Mouse (Mus musculus) Muller cell, postnatal 12 days (primary cell): Measurements from ENCODE around the gene Carmil1.

Experiments
- DNase-seq: peaks from one replicate; pipeline ENCODE4 v3.0.0-alpha.2; 2015; ENCODE audit errors: inconsistent ontology term

Carmil1 gene

DNA sequence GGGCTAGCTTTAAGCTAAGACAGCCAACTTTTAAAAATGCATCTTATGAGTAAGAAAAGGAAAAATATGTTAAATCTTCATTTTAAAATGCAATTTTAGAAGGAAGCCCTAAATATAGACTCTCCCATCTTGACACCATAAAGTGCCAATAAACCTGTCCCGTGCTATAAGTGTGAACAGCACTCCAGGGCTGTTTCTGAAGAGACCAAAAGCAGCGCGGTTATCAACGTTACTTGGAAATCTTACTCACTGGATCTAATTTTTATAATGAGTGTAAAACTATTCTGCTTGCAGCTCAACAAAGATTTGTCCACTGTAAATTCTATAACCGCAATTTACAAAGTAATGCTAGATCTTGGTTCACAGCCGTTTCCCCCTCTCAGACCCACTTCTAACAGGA is 232.0 kb downstream of the Carmil1 start:
- DNase-seq, result no peak

GRCm38 (mm10) chr13:24045271-24045670 is 235.3 kb downstream of the Carmil1 start:
- DNase-seq, result no peak

DNA sequence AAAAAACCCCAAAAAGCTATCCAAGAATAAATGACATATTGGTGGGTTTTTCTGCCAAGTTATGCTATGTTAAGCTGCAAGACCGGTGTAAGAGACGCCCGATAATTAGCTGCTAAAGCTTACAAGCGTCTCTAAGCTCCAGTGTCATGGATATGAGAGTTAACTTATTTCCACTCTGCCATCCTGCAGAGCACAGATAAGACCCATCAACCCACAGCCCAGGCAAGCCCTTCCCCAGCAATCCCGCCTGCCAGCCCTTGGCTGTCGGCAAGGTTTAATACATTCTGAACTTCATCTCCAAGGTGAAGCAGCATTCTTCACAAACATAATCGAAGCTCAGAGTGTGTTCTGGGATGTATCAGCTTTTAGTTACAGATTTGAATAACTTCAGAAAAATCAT is 240.4 kb downstream of the Carmil1 start:
- DNase-seq, result no peak

GRCm38 (mm10) chr13:24037502-24037901 is 243.1 kb downstream of the Carmil1 start:
- no peak for DNase-seq

DNA sequence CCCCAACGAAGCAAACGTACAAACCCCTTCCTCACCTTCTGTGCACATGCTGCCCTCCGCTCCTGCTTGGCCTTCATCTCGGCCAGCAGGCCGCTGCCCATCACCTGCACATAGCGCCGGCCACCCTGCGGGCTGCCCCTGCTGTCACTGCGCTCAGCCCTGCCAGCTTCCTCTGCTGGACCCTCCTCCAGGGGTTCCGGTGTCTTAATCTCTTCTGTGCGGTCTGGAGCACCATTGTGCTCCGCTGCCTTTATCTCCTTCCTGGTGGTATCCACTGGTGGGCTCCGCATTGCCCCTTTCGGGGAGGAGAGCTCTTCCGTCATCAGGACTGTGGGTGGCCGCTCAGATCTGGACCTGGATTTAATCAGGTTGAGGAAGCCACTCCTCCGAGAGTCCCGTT is 244.4 kb downstream of the Carmil1 start:
- DNase-seq, result no peak

DNA sequence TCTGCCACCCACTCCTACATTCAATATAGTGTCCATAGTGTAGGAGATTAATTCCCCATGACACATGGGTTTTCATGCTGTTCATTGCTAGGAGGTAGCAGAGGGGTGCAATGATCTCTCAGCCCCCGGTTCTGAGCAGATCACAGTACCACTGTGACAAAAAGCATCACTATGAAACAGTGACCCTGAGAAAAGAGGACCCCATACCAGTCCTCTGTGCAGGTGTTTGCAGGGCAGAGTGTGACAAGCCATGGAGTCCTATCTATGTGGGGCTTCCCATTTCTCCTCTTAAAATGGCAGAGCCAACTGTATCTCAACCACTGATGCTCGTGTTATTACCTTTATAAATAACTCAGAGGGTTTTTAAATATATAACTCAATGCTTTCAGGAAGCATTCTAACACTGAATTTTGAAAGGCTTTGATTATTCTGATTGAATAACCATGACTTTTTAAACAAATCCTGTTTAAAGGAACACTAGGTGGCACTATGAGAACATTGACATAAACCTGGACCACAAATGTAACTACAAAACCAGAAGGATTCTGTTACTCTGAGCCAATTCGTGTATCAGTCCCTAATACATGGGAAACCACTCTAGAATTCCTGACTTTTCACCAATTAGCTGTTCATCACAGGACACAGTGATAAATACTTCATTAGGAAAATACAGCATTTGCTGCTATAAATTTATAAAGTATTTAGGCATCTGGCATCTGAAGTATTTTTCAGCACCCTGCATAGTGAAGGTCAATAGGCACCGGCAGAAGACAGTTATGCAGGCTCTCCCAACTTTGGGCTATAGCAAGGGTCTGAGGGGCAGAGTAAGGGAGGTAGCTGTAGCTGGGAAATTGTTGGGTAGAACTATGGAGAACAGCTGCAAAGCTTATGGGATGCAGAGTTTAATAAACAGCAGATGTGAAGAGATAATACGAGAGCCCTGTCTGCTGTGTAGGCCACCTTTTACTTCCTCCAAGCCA is 253.1 kb downstream of the Carmil1 start:
- DNase-seq, result peak; percentile 37

DNA sequence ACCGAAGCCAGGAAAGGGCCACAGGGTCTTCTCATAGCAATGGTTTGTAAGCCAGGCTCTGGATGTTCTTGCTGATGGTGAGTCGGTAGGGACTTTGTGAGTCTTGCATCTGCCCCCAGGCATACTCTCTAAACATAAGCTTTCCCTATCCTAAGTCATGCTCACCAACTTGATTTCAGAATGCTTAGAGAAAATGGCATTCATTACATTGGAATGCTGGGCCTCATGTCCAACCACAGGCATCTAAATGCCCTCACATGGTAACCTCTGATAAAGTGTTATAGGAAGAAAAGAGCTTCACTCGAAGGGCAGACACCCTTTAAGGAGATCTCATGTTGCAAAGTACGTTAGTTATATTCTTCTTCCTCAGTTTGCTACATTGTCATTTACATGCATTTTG is 262.1 kb downstream of the Carmil1 start:
- DNase-seq, result peak; percentile 46

DNA sequence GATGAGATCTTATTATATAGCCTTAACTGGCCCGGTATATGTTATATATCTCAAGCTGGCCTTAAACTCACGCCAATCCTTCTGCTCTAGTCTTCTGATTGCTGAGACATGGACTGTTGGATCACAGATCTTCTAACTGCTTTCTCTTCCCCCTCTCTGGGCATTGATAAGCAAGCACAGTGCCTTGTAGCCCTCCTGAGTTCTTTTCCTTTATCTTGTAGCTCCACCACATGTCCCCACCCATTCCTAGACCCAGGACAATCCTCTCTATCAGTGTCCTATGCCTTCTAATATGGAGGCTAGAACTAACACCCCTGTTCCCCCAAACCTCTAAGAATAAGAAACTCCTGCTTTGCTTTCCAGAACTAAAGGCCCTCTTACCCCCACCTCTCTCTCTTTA is 275.1 kb downstream of the Carmil1 start:
- DNase-seq, result no peak

DNA sequence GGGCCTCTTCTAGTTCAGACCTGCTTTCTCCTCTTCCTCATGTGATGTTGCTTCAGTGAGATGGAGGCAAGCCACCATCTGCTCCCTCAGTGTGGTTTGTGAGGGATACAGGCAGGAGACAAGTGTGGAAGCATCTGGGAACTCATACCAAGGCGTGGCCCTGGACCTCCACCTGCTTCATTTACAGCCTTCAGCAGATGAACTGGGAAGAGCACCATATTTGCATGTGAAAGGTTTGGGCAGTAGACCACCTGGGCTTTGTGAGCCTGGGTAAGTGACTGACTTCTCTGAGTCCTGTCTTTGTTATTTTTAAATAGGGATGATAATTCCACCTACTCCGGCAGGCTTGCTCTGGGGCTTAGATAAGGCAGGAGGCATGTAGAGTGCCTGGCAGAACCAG is 278.8 kb downstream of the Carmil1 start:
- DNase-seq, result no peak

DNA sequence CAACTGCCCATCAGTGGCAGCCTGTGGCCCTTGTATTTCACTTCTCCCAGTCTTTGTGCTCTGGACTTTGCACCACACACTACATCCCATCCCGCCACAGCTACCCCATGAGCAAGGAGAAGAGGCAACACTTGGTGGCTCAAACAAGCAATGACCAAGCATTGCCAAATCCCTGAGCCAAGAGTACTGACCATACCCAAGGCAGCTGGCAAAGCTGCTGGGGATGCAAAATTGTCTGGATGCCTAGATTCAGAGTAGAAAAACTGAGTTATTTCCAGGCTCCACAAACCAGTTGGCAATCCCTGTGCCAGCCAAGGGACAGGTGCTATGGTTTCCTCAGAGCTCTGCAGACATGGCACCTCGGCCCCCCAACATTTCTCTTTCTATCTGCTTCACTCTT is 279.5 kb downstream of the Carmil1 start:
- no peak for DNase-seq

DNA sequence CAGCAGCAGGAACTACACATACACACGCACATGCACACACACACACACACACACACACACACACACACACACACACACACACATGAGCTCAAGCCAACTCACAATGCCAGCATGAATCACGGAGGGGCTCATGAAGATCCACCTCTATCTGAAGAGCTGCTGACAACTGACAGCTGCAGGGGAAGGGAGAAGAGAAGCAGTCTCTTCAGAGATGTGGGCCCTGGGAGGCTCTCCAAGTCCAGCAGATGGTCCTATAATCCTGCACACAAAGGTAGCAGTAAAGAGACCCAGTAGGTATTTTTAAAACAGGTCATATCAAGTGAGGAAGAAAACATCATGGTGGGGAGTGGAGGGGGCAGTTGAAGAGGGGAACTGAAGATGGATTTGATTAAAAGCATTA is 281.8 kb downstream of the Carmil1 start:
- no peak for DNase-seq

DNA sequence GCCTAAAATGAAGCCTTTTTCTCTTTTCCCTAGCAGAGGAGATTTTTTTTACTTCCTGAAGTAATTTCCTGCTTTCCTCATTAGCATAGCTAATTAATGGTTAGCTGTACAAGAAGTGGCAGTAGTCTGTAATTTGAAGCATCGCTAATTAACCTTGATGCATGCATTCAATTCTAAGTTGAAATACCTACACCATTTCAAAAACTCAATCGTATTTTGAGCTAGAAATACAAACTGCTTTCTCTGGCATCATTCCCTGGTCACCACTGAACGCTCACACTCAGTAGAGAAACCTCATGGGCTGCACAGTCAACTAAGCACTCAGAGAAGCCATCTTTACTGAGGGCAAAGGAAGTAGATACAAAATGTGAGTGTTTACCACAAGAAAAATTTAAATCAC is 285.8 kb downstream of the Carmil1 start:
- no peak for DNase-seq

- DNase-seq, result no peak
Measured at GRCm38 (mm10) chr13:23994024-23994423, 286.6 kb downstream of the Carmil1 start.

DNA sequence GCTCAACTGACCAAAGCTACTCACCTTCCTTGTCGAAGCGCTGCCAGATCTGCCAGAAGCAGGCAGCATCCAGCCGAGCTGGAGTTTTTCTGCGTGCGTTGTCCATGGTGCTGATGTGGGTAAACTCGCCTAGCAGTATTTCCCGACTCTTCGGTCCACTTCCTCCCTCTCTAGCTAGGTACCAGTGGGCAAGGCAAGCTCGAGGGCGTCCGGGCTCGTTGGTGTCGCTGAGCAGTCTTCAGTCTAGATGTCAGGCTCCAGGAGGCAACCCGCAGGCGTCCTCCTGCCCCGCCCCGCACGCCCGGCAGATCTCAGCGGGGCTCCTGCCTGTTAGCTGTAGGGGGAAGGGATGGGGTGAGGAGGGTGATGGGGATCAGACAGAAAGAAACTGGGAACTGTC is 289.7 kb downstream of the Carmil1 start, which contains the start of gene Scgn:
Gene Scgn, minus strand, starts transcription at position 287 of the 400 bp plus-strand sequence.
- DNase-seq, result peak; percentile 44

GRCm38 (mm10) chr13:23990451-23990850 is 290.1 kb downstream of the Carmil1 start:
- DNase-seq, result no peak

DNA sequence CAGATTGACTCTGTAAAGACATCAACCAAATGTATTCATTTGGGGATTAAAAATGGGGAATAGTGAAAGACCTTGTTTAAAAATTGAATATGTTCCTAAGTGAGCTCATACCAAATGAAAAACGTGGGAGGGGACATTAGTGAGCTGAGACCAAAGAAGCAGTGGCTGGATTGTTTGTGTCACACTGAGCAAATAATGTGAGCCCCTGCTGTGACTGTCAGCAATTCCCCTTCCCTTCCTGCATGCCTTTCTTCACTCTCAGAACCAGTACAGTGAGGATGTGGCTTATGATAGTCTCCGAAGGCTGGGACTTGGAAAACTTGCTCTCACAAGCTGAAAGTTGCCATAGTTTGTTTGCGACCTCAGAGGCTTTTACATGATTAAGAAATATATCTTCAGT is 295.5 kb downstream of the Carmil1 start:
- DNase-seq, result peak; percentile 48

DNA sequence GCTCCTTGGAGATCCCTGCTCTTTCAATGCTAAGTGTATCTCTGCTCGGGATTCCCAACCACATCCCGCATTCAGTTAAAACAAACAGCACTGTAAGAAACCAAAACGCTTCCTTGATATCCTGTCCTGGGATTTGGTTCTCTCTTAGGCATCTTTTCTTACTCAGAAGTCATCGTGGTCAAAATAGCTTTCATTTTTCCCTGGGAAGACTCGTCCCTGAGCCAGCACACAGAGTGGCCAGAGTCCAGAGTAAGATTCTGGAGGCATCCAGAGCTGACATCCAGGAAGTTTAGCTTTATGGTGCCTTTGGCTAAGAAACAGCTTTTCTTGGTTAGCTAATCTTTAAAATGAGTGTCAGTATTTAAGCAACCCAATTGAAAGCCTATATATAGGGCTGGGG is 308.3 kb downstream of the Carmil1 start:
- peak; percentile 8 for DNase-seq

- no peak for DNase-seq
Measured at GRCm38 (mm10) chr13:23971870-23972269, 308.7 kb downstream of the Carmil1 start.

DNA sequence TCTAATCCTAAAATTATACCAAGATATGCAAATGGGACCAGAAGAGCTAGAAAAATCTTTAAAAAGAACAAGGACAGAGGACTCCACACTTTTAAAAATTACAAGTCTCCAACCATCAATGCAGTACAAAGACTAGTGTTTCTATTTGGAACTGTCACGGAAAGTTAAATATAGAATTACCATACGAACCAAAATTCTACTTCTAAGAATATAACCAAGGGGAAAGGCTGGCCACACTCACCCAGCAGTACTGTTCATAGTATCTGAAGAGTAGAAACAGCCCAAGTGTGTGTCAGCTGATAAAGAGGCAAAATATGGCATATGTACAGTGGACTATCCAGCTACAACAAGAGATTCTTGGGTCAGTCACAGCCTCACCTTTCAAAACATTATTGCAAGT is 315.7 kb downstream of the Carmil1 start:
- no peak for DNase-seq
